Mouse (Mus musculus) testis, adult 2 months (tissue): ENCODE data around the gene Dnaja2.

ENCODE experiments used
- CTCF ChIP-seq: fragments of 200-500 bp; IDR thresholded peaks from 2 replicates; pipeline ENCODE4 v1.5.1; 2012; ENCODE audit warnings: low read depth, mild to moderate bottlenecking, inconsistent platforms, low read length, moderate library complexity; ENCODE audit not compliant: control insufficient read depth, insufficient read depth, insufficient replicate concordance
- POLR2A ChIP-seq: fragments of 200-500 bp; IDR thresholded peaks from 2 replicates; pipeline ENCODE4 v1.6.1; 2012; ENCODE audit warnings: low read depth, mild to moderate bottlenecking, inconsistent platforms, low read length, moderate library complexity; ENCODE audit not compliant: control insufficient read depth

DNA sequence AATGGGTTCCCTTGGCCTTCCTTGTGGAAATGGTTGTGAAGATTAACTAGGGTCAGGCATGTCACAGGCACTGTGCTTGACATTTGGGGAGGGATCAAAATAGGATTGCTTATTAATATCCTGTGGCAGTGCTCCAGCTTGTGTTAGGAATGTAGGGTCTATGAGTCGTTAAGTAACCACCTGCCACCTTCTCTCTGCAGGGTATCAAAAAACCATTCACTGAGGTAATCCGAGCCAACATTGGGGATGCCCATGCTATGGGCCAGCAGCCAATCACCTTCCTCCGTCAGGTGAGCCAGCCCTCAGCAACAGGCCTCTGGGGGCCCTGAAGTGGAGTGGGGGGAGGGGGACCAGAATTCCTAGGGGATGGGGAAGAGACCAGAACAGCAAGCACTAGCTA is 52.1 kb downstream of the Dnaja2 start:
- TF ChIP-seq CTCF = no peak
- TF ChIP-seq POLR2A = no peak
